Mouse (Mus musculus) stomach, postnatal 0 days (tissue): Measurements from ENCODE around the gene Aldh8a1.

Source experiments
- CTCF ChIP-seq: IDR thresholded peaks from 2 replicates; pipeline ENCODE4 v1.5.1; 2016; ENCODE audit warnings: antibody characterized with exemption, low read depth, mild to moderate bottlenecking, moderate library complexity
- EP300 ChIP-seq: optimal IDR thresholded peaks from 2 replicates; pipeline ENCODE3; 2016; ENCODE audit warnings: antibody characterized with exemption

DNA sequence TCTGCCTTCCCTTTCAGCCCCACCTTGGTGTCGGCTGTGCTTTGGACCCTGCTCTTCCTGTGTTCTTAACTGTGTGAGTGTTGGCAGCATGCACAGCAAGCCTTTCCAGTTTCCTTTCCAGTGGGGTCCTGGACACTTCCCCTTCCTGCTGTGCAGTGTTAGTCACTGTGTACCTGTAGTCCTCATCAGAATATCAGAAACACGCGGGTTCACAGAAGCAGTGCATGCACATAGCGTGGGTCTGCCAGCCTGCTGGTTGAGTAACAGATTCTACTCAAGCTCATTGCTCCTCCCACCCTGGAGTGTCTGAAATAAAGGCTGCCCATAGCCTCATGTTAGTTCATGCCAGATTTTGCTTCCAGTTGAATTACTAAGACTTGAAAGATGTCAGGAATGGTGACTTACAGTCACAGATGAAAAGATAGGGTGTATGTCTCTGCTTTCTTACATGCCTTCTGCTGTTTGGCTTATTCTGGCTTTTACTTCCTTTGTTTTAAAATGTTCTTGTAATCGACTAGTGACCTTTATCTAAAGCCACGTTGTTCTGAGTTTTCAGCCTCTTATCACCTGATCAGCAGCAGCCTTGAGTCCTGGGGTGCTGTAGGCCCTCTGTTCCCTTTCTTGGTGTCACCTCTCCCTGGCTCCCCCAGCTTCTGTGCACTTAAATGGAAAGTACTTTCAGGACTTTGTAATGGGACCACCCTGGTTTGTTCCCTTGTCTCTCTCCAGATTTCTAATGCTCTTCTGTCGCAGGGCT, 42.6 kb upstream of the Aldh8a1 start:
- no peak for TF ChIP-seq CTCF
- no peak for TF ChIP-seq EP300
